Mouse (Mus musculus) kidney, postnatal 25 days (tissue): ENCODE data around the gene Akr1c21.
"Not testable (repeated sequence)": the region's sequence is repeated elsewhere in the genome, so short reads cannot be mapped to it uniquely, and the experiment has no call there.

Experiments used
- DNase-seq, 2 experiments: peaks; one replicate each; pipeline ENCODE4 v3.0.0; 2021; ENCODE audit warnings: mixed read lengths in 2 of 2

The Akr1c21 gene

GRCm38 (mm10) chr13:4573871-4574270 lies at the start of gene Akr1c21:
Akr1c21 (plus strand) TSS chr13:4574075.
- no peak for DNase-seq

DNA sequence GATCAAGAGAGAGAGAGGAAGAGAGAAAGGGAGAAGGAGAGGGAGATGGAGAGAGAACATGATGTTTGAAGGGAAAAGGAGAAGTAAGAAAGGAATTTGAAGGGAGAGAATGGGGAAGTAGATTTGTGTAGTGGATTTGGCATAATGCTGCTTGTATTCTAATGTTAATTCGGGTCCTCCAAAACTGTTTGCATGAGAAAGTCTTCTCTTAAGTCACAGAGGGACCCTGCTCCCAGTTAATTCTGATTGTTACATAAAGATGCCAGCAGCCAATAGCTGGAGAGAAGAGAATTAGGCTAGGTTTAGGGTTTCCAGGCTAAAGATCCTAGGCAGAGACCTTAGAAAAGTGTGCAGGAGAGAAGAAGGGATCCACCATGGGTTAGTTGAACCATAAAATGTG lies 14.7 kb upstream of the Akr1c21 start:
- no peak for DNase-seq

- DNase-seq: no peak
Measured at GRCm38 (mm10) chr13:4560500-4560899, 13.4 kb upstream of the Akr1c21 start.

DNA sequence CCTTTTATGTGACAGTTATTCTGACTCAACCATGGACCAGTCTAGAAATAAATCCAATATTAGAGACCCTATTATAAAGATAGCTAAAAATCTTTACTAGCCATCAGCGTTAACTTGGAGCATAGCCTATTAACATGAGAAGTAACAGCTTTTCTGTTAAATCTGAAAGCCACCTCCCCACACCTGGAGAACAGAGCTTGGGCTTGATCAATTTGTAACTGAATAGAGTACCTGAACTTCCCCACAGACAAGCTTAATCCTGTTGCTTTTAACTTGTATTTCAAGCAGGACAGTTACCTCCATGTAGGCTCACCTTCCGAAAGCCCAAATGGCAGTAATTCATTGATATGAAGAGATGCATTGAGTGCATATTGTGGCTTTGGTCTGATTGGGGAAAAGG lies 7.9 kb upstream of the Akr1c21 start:
- DNase-seq: no peak

DNA sequence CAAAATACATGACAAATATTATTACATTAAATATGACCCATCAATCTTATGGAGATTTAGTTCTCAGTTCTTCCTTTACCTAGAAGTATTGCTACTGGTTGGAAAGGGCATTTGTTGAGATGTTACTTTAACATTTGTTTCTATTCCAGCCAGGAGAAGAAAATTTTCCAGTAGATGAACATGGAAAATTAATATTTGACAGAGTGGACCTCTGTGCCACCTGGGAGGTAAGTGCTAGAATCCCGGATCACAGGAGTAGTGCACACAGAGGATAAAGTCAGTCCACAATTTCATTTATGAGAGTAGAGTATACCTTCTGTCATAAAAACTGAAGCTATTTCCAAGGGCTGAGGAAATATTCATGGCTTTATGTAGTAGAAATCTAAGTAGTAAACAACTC lies 3.0 kb downstream of the Akr1c21 start:
- DNase-seq: no peak

GRCm38 (mm10) chr13:4603431-4603830 lies 29.6 kb downstream of the Akr1c21 start:
- DNase-seq: not testable (repeated sequence)

DNA sequence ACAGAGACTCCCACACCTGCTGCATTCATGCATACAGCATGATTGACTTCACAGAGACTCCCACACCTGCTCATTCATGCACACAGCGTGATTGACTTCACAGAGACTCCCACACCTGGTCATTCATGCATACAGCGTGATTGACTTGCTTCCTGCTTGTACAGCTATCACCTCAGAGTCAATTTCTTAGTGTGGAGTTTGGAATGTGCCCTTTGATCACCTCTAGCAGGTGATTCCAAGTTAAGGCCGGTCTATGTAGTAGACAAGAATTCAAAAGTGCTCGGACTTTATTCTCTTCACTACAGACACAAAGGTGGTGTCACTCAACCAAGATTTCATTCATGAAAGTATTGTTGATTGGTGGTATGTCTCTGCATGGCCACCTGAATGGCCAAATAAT lies 32.9 kb downstream of the Akr1c21 start:
- DNase-seq: peak; percentile 37 to 44

GRCm38 (mm10) chr13:4608530-4608929 lies 34.7 kb downstream of the Akr1c21 start:
- DNase-seq: no peak

DNA sequence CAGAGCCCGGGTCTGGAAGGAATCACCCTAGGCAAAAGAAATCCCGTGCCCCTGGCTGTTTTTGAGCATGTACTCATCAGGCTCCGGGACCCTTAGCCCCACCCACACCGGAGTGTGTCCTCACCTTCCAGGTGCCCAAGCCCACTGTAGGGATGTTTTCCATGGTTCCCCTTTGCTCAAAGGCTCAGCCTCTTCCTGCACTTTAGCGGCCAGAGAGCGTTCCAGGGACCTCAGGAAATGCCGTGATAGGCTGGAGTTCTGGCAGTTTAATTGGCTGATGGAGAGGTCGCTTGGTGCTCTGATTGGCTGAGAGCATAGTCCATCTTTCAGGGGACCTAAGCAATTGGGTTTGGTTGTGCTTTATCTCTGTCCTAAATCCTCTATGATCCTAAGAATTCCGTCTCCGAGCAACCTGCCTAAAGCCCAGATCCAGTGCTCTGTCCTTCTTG lies 35.1 kb downstream of the Akr1c21 start, which contains the start of gene Akr1e1:
Gene Akr1e1 (minus strand): TSS at position 214 of the 449 bp plus-strand sequence.
- DNase-seq: peak; percentile 91 to 96

DNA sequence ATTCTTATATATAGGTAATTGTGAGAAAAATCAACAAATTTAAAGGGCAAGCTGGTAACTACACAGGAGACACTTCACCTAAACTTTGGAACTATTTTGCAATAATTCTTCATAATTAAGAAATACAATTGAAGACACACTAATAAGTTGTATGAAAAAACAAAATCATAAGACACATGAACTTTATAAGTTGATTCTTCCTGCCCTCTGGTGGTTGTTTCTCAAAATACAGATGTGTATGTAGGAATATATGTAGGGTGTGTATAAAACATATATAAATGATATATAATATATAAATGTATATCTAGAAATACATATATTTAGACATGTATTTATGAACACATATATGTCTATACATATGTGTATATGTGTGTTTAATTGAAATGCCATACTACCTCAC lies 37.0 kb downstream of the Akr1c21 start:
- DNase-seq: no peak
